Mouse (Mus musculus): ENCODE results near the gene Gria1.

- TF ChIP-seq POLR2A (IDR thresholded peaks at IDR 0.05; ENCODE audit: insufficient read length, low read depth), result no peak
- TF ChIP-seq USF1 (IDR thresholded peaks at IDR 0.05; ENCODE audit: low read depth), result no peak
- TF ChIP-seq MYOG (IDR thresholded peaks at IDR 0.05; ENCODE audit: control insufficient read depth in 1 of 3, insufficient read depth in 1 of 3, insufficient read length in 2 of 3, low read depth in 2 of 3), result no peak
- TF ChIP-seq MYOD1 (IDR thresholded peaks at IDR 0.05; ENCODE audit: control insufficient read depth in 1 of 3, insufficient read length in 2 of 3, low read depth in 2 of 3), result no peak
- TF ChIP-seq REST (IDR thresholded peaks at IDR 0.05; ENCODE audit: insufficient read depth, insufficient read length), result no peak
- no peak for TF ChIP-seq POLR2AphosphoS2 (IDR thresholded peaks at IDR 0.05; ENCODE audit: insufficient read length, low read depth)
- TF ChIP-seq TCF12 (IDR thresholded peaks at IDR 0.05; ENCODE audit: insufficient read depth, poor library complexity, severe bottlenecking), result no peak
- no peak for TF ChIP-seq E2F4 (IDR thresholded peaks at IDR 0.05; ENCODE audit: insufficient read depth)
- TF ChIP-seq MAX (IDR thresholded peaks at IDR 0.05; ENCODE audit: low read depth), result no peak
- no peak for TF ChIP-seq CEBPB (IDR thresholded peaks at IDR 0.05; ENCODE audit: insufficient read depth, poor library complexity, severe bottlenecking)
- no peak for TF ChIP-seq TCF3 (IDR thresholded peaks at IDR 0.05; ENCODE audit: insufficient read length, low read depth)
Observed at GRCm38 (mm10) chr11:57176552-57176951, 165.4 kb downstream of the Gria1 start.
